Mouse (Mus musculus) spleen, adult 18-20 months (tissue): ENCODE results near the gene Rbm33.

Experiments
- DNase-seq, 2 experiments: peaks; one replicate each; pipeline ENCODE4 v3.0.0; 2022; ENCODE audit warnings: mixed read lengths in 2 of 2

The Rbm33 gene

GRCm38 (mm10) chr5:28329024-28329806 is 12.3 kb downstream of the Rbm33 start:
- DNase-seq = peak; percentile 39 to 45

- DNase-seq = no peak
Observed at GRCm38 (mm10) chr5:28333731-28334130, 16.8 kb downstream of the Rbm33 start.

DNA sequence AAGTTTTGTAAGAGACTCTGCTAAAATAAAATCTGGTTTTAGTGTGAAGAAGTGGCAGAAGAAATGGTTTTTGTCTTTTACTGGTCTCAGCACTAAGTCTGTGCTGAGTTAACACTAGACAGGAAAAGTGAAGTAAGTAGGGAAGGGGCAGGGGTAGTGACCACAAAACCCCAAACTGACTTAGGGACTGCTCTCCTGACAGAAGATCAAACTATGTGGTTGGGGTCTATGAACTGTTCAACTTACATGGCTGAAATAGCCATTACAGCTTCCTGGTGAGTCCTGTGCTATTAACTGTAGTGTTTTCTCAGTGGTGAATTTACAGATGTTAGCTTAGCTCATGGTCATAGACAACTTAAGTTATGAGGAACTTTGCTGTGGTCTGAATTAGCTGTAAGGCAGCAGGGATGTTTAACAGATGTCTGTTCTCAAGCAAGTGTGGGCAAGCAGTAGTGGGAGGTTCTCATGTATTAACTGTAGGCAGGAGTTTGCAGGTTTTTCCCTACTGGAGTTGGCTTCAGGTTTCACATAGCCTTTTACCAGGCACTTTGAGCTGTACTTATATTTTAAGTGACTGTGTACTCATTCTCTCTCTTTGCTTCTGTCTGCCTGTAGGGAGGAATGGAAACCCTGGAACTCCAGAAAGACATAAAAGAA is 35.1 kb downstream of the Rbm33 start:
- no peak for DNase-seq

GRCm38 (mm10) chr5:28355614-28356013 is 38.7 kb downstream of the Rbm33 start:
- DNase-seq = no peak

- no peak for DNase-seq
Observed at GRCm38 (mm10) chr5:28360745-28361144, 43.8 kb downstream of the Rbm33 start.

GRCm38 (mm10) chr5:28368056-28368455 is 51.1 kb downstream of the Rbm33 start:
- no peak for DNase-seq

DNA sequence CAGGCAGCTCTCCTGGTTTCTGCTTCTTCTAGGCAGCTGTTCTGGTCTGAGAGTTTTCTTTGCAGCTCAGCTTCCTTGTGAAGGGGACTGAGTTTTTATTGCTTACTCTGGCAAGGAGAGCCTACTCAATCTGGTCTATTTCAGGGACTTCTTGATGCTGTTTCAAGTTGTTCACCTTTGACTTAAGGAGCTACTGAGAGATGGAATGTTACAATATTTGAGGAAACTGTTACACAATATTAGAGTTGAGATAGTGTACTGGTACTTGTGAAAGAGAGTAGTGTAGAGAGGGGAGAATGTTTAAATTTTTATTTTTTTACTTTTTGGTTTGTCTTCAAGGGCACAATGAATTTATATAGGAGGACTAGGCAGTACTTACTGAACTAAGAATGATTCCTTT is 53.9 kb downstream of the Rbm33 start:
- no peak for DNase-seq

GRCm38 (mm10) chr5:28372172-28372664 is 55.3 kb downstream of the Rbm33 start:
- DNase-seq = no peak

DNA sequence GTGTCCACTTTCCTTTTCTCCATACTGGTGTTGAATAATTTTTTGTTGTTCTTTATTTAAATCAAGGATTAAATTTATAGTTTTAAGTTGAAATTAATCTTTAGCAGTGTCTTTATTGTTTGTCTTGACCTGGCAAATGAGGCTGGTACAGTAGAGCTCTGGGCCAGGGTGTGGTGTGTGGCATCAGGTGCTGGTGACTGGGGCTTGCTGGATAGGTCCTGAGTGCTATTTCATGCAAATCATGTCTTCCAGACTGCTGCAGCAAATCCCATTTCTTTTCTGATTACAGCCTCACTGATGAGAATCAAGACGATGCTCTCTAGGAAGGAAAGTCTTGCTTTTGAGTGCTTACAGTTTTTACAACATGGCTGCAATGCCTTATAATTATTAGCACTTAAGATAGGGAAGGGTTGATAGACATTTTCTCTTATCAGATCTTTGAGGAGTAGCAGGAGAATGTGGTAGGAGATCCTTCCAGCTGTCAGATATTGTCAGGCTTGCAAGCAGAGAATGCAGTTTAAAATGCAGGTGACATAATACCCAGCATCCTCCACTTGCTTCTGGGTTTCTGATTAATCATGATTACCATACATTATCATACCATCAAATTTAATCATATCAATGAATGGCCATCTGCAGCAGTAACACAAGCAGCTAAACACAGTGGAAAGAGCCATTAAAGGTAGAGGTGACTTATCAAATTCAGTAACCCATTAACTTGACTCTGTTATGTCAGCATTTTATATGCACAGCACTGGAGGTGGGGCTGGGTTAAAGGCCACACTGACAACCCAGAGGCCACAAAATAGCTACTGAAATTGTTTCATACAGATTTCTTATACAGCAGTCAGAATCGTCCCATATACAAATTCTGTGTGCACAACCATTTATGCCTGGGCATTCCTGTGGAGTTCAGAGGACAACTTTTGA is 56.8 kb downstream of the Rbm33 start:
- no peak for DNase-seq

DNA sequence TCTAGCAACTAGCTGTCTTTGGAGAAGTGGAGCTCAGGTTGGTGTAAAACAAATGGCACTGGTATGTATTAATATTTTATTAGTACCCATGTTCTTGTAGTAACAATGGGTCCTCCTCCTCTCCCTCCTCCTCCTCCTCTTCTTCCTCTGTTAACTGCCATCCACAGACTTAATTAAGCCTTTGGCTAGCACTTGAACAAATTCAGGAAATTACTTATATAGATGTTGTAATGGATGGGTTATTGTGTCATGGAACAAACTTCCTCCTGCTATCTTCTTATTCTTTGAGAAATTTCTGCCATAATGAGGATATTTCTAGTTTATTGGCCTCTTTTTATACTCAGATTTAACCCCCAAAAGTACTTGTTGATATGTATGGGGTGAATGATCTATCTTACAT is 60.4 kb downstream of the Rbm33 start:
- DNase-seq = no peak

DNA sequence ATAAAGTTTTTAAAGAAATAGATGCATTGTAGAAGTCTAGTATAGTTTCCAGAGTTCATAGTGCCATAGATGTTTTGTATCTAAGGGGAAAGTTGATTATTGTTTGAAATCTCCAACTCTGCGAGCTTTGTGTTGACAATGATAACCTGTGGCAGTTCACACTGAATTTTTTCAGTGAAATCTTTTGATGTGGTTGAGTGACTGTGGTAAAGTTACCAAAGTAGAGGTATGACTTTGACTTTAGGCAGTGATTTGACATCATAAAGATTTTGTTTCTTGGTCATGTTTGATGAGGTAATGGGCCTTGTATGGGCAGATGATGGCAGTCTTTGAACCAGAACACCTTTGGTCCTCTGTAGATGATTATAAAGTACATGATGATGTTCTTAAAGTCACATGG is 65.4 kb downstream of the Rbm33 start:
- no peak for DNase-seq

DNA sequence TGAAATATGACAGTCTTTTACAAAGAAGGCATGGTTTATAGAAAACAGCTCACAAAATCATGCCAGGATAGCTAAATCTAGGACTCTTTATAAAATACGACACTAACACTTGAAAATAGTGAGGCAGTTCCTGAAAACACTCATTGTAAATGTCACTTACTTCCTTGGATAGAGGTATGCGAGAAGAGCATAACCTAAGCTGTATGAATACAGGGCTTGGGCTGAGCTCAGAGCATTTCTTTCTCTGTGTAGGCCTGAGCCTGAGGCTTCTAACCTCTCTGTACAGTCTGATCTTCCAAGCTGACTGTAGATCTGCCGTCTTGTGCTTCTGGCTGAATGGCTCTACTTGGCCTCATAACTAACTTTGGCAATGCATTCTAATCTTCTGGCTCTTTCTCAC is 69.9 kb downstream of the Rbm33 start:
- no peak for DNase-seq

GRCm38 (mm10) chr5:28387531-28388179 is 70.7 kb downstream of the Rbm33 start:
- no peak for DNase-seq

- DNase-seq = peak in 1 of 2 experiments; percentile 68
Observed at GRCm38 (mm10) chr5:28388184-28388583, 71.3 kb downstream of the Rbm33 start.

DNA sequence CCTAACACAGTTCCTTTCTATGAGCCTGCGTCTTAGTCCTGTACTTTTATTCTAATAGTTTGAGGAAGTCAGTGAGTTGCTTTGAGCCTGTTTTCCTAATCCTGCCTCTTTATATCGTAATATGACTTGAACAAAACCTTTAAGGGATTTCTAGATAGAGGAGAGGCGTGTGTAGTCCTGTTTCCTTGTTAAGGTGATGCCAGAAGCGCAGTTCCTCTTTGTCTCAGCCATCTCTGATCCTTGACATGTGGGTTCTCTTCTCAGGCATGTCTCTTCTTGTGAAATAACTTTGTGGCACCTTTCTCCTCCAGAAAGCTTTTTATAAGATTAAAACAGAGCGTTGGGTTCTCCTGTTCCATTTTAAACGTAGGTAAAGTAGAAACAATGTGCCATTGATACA is 73.3 kb downstream of the Rbm33 start:
- DNase-seq = no peak

DNA sequence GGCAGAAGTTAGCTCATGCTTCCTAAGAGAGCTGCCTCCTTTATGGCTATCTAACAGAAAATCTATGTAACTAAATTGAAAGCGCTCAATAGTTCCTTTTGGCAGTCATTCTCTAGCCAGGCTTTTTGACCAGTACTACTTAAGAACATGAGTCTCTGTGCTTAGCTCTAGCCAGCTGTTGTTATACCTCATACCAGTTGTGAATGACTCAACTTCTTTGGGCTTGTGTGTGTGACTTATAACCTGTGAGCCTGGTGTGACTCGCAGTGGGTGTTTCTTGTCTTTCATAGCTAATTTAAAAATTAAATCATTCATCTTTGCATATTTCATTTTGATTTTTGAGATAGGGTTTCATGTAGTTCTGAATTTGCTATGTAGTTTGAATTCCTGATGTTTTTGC is 80.4 kb downstream of the Rbm33 start:
- no peak for DNase-seq

DNA sequence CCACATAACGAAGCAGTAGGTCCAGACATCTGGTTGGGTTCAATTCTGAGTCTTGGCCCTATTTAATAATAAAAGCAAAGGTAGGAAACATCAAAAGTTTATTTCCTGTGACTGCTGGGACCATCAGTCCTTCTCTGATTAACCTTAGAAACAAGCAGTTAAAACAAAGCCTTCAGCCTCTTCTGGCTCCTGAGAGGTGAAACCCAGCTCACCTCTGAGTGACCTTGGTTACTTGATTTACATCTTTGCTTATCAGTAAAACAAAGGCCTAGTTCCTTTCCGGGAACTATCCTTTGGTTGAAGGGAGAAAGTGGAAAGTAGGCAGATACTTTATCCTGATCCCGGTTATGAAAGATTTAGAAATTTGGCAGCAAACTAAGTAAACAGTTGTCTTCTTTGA is 81.8 kb downstream of the Rbm33 start:
- DNase-seq = no peak

GRCm38 (mm10) chr5:28399451-28400115 is 82.7 kb downstream of the Rbm33 start:
- no peak for DNase-seq

- DNase-seq = no peak
Observed at GRCm38 (mm10) chr5:28402756-28403155, 85.8 kb downstream of the Rbm33 start.

DNA sequence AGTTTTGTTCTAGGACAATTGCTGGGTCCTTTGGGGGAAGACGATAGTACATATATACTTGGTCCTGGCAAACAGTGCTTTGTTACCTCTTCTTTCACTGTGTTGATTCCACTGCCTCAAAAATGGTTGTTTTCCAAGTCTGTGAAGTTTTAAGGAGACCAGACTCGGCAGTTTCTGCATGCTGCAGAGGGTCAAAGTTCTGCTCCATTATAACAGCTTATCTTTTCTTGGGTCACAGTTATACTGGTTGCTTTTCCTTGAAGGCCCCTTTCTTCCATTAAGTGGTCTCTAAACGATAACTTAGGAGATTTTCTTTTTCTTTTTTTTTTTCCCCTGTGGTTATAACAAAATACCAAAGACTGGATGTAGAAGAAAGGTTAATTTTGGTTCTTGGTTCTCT is 89.7 kb downstream of the Rbm33 start:
- DNase-seq = no peak

GRCm38 (mm10) chr5:28412006-28412685 is 95.2 kb downstream of the Rbm33 start:
- DNase-seq = no peak

DNA sequence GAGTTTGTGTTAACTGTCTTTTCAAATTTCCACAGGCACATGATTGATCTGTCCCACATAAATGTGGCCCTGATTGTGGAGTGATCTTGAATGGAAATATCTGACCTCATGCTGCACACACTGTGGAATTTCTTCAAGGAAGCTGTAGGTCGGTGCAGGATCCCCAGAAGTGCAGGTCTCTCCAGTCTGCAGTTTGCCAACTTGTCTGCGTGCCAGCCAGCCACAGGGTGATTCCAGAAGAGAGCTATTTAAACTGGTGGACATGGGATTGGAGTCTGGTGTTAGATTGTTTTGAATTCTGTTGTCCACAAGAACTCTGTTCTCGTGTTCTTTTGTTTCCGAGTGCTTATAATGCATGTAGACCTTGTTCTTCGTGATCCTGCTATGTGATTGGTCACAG is 96.6 kb downstream of the Rbm33 start:
- DNase-seq = no peak
